Mouse (Mus musculus) common myeloid progenitor, adult 5-6 weeks (primary cell): ENCODE results near the gene Klhdc10. TPM values are rescaled to one million over a fixed set of nuclear protein-coding genes. Genes with fewer than 3 reads are reported as not detected.
A peak's percentile ranks its signal among the peaks of the same experiment; 100 is the strongest.

ENCODE experiments used
- ATAC-seq: replicated peaks from 2 replicates; pipeline ENCODE4 v1.8.0; 2016; ENCODE audit warnings: low read depth, mild to moderate bottlenecking, moderate TSS enrichment, inconsistent platforms; ENCODE audit not compliant: poor library complexity, severe bottlenecking
- total RNA-seq: library from RNA; stranded (forward); fragments of 200-1000, 187-1606 nt; gene quantifications from 2 replicates; pipeline ENCODE4 v1.2.3, GENCODE M21; 2017

Klhdc10 gene
- total RNA-seq, 1 experiment from 2014 or later: 40.2 TPM

DNA sequence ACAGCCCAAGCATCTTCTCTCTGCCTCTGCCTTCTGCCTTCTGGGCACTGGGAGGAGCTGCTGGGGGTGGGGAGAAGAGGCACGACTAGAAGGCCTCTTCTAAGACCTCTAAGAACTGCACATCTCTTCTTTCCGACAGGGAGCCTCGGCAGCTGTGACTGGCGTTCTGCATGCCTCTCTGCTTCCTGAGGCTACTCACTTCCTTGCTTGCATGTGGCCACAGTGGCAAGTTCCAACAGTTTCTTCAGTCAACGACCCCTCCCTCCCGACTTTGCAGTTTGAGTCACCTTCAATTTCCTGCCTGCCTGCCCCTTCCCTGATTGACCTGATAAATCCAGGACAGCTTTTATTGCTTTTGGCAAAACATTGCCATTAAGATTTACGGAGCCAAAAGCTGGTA is 61.2 kb downstream of the Klhdc10 start:
- ATAC-seq: no peak

GRCm38 (mm10) chr6:30465586-30465985 is 63.9 kb downstream of the Klhdc10 start:
- ATAC-seq: no peak

- ATAC-seq: no peak
Observed at GRCm38 (mm10) chr6:30468058-30468457, 66.4 kb downstream of the Klhdc10 start.

DNA sequence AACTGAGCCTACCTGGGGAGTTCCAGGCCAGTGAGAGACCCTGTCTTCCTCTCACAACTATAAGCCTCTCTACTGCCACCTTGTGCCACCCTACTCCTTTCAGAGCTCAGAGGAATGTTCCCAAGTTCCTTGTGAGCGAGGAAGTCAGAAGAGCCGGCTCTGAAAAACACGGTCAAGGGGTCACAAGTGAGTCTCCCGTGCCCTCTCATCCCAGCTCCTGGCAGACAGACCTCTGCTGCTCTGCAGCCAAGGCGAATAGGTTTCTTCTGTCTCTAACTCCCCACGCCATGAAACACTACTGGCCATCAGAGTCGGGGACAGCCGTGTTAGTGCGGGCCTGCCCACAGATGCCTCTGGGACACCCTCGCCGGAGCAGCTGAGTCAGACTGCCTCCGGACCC is 67.0 kb downstream of the Klhdc10 start:
- ATAC-seq: peak; percentile 69

DNA sequence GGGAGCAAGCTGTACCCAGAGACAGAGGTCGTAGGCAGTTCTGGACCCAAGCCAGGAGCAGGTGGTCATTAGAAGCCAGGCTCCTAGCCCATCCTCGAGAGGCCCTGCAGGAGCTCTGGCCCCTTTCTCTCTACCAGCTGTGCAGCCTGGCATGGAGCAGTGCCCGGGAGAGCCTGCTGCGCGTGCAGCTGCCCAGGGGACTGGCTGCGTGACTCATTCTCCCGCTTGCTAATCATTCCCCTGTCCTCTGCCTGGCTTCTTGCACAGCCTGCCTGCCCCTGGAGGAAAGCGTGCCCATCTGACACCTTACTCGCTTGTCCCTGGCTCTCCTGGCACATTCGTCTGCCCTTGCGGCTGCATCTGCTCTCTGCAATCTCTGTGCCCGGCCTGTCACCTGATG is 67.7 kb downstream of the Klhdc10 start:
- ATAC-seq: no peak

- no peak for ATAC-seq
Observed at GRCm38 (mm10) chr6:30471706-30472105, 70.0 kb downstream of the Klhdc10 start.

- ATAC-seq: no peak
Observed at GRCm38 (mm10) chr6:30476025-30476765, 74.5 kb downstream of the Klhdc10 start.

- no peak for ATAC-seq
Observed at GRCm38 (mm10) chr6:30477210-30477714, 75.6 kb downstream of the Klhdc10 start.

DNA sequence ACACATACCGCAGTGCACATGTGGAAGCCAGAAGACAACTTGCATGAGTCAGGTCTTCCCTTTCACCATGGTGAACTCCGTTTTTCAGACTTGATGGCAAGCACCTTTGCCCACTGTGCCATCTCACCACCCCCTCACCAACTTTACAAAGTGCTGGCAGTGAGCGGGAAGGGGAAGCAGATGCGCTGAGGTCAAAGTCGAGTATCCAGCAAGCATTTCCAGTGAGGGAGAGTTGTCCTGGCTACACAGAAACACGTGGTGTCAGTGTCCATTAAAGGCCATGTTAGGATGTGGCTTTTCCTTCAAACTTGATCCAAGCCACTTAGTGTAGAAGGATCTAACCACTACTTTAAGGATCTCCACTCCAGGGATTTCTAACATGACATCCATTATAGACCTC is 76.1 kb downstream of the Klhdc10 start:
- ATAC-seq: no peak

DNA sequence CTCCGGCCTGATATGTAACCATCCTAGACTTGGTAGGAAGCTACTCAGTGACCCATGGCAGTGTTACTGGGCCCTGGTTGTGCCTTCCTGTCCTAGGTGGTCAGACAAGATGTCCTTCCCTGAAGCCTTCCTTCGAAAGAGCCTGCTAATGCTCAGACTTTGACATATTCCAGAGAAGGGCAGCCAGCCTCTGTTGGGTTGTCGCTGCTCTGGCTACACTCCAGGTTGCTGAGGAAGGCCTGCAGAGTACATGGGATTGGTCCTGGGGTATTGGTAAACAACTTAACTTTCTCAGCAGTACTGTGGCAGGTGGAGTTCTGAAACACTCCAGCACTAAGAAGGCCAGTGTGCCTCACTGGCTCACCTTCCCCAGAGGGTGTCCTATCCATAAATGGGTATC is 77.8 kb downstream of the Klhdc10 start:
- no peak for ATAC-seq

- no peak for ATAC-seq
Observed at GRCm38 (mm10) chr6:30482908-30483307, 81.2 kb downstream of the Klhdc10 start.

DNA sequence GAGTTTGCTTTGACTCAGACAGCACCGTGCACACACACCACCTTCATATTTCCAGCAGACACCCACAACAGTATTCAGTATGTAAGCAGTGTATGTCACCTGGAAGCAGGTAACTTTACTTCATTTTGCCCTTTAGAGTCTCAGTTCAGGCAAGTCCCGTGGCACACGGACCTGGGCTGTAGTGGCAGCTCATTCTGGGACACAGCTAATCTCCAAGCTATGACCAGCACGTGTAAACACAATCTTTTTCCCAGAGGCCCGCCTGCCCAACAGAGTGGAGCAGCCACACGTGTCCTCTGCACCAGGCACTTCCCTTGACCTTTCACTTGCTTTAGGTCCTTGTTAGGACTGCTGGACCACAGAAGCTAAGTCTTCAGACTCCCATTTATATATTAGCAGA is 84.8 kb downstream of the Klhdc10 start:
- no peak for ATAC-seq

- no peak for ATAC-seq
Observed at GRCm38 (mm10) chr6:30499049-30499448, 97.4 kb downstream of the Klhdc10 start.

Other genes with a start within 250 kb of the Klhdc10 start
- gene Ube2h, start 97.3 kb upstream of the Klhdc10 start, total RNA-seq: 11.2 and 14.1 TPM in 2 replicates
- gene Zc3hc1, start 10.8 kb upstream of the Klhdc10 start, total RNA-seq: 44.0 and 45.2 TPM in 2 replicates
- gene Tmem209, start 107.9 kb downstream of the Klhdc10 start, total RNA-seq: 25.7 and 48.9 TPM in 2 replicates
- gene Ssmem1, start 108.0 kb downstream of the Klhdc10 start, total RNA-seq: not detected in 2 replicates
- gene Cpa2, start 139.7 kb downstream of the Klhdc10 start, total RNA-seq: 1.2 TPM in 1 of 2 replicates, not detected in the other
- gene Cpa4, start 166.5 kb downstream of the Klhdc10 start, total RNA-seq: not detected in 2 replicates
- not detected in 2 replicates for gene Cpa5, start 209.1 kb downstream of the Klhdc10 start, total RNA-seq
- gene Cpa1, start 237.3 kb downstream of the Klhdc10 start, total RNA-seq: not detected in 2 replicates